In genomic region chrX:18162861-18163731, GRCm38 (mm10) we compare ENCODE assay signal across 8 mouse cellular contexts. TPM values are rescaled to one million over a fixed set of nuclear protein-coding genes. Genes with fewer than 3 reads are reported as not detected.
DNase-seq lines count a peak whose midpoint lies in the region; ATAC-seq and TF ChIP-seq lines count a peak whose summit lies in the region.

No protein-coding gene starts in this region.

- TF ChIP-seq CTCF in lung, adult 2 months (IDR thresholded peaks at IDR 0.05; ENCODE audit: insufficient read depth, low read length) = no peak
- no peak for TF ChIP-seq CTCF in olfactory bulb, adult 2 months (IDR thresholded peaks at IDR 0.05; ENCODE audit: insufficient read depth, low read depth, low read length)

- WGBS in forebrain, embryonic 10.5 days = under 1% methylated on average over 91 of the region's 95 CpGs
- WGBS in heart, embryonic 15.5 days = under 1% methylated on average over 68 of the region's 95 CpGs
- WGBS in lung, adult 2 months = under 1% methylated on average over 93 of the region's 95 CpGs
- under 1% methylated on average over 87 of the region's 95 CpGs for WGBS in olfactory bulb, adult 2 months

- no peak for TF ChIP-seq POLR2A in lung, adult 2 months (IDR thresholded peaks at IDR 0.05; ENCODE audit: borderline replicate concordance, extremely low read depth, low read depth, low read length)
- TF ChIP-seq POLR2A in olfactory bulb, adult 2 months (IDR thresholded peaks at IDR 0.05; ENCODE audit: insufficient read depth, low read depth, low read length) = no peak

- DNase-seq in CD4-positive, CD25-positive, alpha-beta regulatory T cell, adult 2 months (ENCODE audit: low read depth, low spot score) = peak; percentile 71
- peak; percentile 56 for DNase-seq in brain, adult 2 months (ENCODE audit: low read depth, low spot score)
- DNase-seq in forebrain, embryonic 10.5 days (ENCODE audit: extremely low spot score, low spot score) = peak; percentile 59
- peak; percentile 60 to 84 for DNase-seq in kidney, postnatal 25 days
- DNase-seq in lung, adult 2 months = peak; percentile 48
- peak; percentile 25 to 64 for DNase-seq in thymus, adult 18-20 months

- peak; percentile 11; the same call in 1 of the 2 replicates for ATAC-seq in heart, embryonic 15.5 days (replicated peaks; ENCODE audit: insufficient number of reproducible peaks, insufficient read depth, low FRiP score, low read depth)

- peaks cover 6% of the 10 kb centered on the region; the same call in 1 of the 2 replicates for H3K4me1 ChIP-seq in forebrain, embryonic 10.5 days
- no peaks in the 10 kb centered on the region for H3K4me1 ChIP-seq in heart, embryonic 15.5 days (replicated peaks)
- H3K4me1 ChIP-seq in lung, adult 2 months (ENCODE audit: control insufficient read depth, insufficient read depth, low read length) = no peaks in the 10 kb centered on the region; the same call in 1 of the 2 replicates
- H3K4me1 ChIP-seq in olfactory bulb, adult 2 months (ENCODE audit: control insufficient read depth, insufficient read depth, low read length) = no peaks in the 10 kb centered on the region

- no peaks in the 10 kb centered on the region for H3K36me3 ChIP-seq in forebrain, embryonic 10.5 days (replicated peaks)
- no peaks in the 10 kb centered on the region for H3K36me3 ChIP-seq in heart, embryonic 15.5 days

- peak overlapping the region; percentile 79 for H3K4me3 ChIP-seq in forebrain, embryonic 10.5 days
- peak overlapping the region; percentile 90 for H3K4me3 ChIP-seq in heart, embryonic 15.5 days
- peak overlapping the region; percentile 97 for H3K4me3 ChIP-seq in lung, adult 2 months (replicated peaks; ENCODE audit: extremely low read depth, low read depth, low read length)
- peak overlapping the region; percentile 98 for H3K4me3 ChIP-seq in olfactory bulb, adult 2 months (ENCODE audit: insufficient read depth, low read depth, low read length)

- no peaks in the 10 kb centered on the region for H3K27me3 ChIP-seq in forebrain, embryonic 10.5 days (ENCODE audit: poor library complexity, severe bottlenecking)
- no peaks in the 10 kb centered on the region for H3K27me3 ChIP-seq in heart, embryonic 15.5 days

- H3K4me2 ChIP-seq in heart, embryonic 15.5 days = peak overlapping the region; percentile 58

- peak overlapping the region; percentile 93 for H3K9ac ChIP-seq in heart, embryonic 15.5 days

- peak overlapping the region; percentile 96 for H3K27ac ChIP-seq in forebrain, embryonic 10.5 days
- H3K27ac ChIP-seq in heart, embryonic 15.5 days = peak overlapping the region; percentile 98
- H3K27ac ChIP-seq in olfactory bulb, adult 2 months (ENCODE audit: insufficient read depth, low read depth, low read length) = peak overlapping the region; percentile 97

- no peaks in the 10 kb centered on the region for H3K9me3 ChIP-seq in forebrain, embryonic 10.5 days
- H3K9me3 ChIP-seq in heart, embryonic 15.5 days (replicated peaks) = no peaks in the 10 kb centered on the region

RNA-seq across cellular contexts. Expression of gene Kdm6a, which starts 0.7 kb away (rescaled TPM):
- 27.0 and 29.0 TPM in 2 replicates for polyA plus RNA-seq in forebrain, embryonic 10.5 days (2016; fragmentation: Nextera tagmentation; extraction: Ambion mirVana)
- polyA plus RNA-seq in heart, embryonic 15.5 days (2015; fragmentation: Nextera tagmentation; extraction: Ambion mirVana) = 13.0 and 18.7 TPM in 2 replicates
- 9.9 and 11.5 TPM in 2 replicates for polyA plus RNA-seq in lung, adult 2 months (2012; rRNA removed)
- not detected in 2 replicates for polyA plus RNA-seq in olfactory bulb, adult 2 months (2012; ENCODE audit: insufficient read depth, insufficient read length, low replicate concordance, missing spikeins)

RNA-seq across cellular contexts. Expression of gene Dusp21, which starts 17.4 kb away (rescaled TPM):
- polyA plus RNA-seq in forebrain, embryonic 10.5 days (2016; fragmentation: Nextera tagmentation; extraction: Ambion mirVana) = not detected in 2 replicates
- not detected in 2 replicates for polyA plus RNA-seq in heart, embryonic 15.5 days (2015; fragmentation: Nextera tagmentation; extraction: Ambion mirVana)
- not detected in 2 replicates for polyA plus RNA-seq in lung, adult 2 months (2012; rRNA removed)
- polyA plus RNA-seq in olfactory bulb, adult 2 months (2012; ENCODE audit: insufficient read depth, insufficient read length, low replicate concordance, missing spikeins) = not detected in 2 replicates

Comparison
In these comparisons a context has a peak if more than half of its experiments do, and no peak if none do; other contexts are left out.
1. Peak in every context shown above with its lines: DNase-seq, ATAC-seq, H3K4me3 ChIP-seq and H3K27ac ChIP-seq.